Mouse (Mus musculus): ENCODE data around the gene B3glct. TPM values are rescaled to one million over a fixed set of nuclear protein-coding genes. Genes with fewer than 3 reads are reported as not detected.

The B3glct gene
- total RNA-seq (2015), result 9.7 and 10.4 TPM in 2 replicates
- 4.8 and 8.1 TPM in 2 replicates for total RNA-seq (2017)

DNA sequence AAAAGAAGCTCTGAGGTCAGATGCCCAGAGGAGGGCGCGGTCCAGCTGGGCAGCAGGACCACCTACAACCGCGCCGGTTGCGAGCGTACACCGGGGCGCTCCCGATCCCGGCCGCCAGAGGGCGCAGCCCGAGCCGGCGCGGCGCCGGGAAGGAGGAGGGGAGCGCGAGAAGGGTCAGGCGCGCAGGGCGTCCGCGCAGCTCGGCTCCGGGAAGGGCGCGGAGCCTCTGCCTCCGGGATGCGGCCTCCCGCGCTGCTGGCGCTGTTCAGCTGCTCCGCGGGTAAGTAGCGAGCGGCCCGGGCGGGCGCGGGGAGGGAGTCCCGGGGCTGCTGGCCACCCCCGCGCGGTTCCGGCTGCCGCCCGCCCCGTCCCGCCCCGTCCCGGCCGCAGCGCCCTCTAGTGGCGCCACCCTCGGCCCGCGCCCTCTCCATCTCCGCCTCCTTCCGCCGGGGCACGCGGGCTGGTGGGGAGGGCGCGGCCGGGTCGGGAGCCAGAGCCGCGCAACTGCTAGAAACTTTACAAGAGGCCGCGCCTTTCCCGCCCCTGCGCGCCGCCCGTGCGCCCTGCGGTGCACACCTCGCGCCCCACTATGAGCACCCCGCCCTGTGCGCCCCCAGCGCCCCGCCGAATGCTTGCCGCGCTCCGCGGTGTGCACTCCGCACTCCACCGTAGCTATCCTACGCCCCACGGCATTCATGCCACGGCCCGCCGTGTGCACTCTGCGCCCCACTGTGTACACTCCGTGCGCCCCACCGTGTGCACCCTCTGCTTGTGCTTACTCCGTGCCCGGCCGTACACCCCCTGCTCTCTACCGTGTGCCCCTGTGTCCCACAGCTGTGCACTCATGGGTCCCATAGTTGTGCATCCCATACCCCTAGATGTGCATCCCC lies at the start of gene B3glct:
TSS of gene B3glct (plus strand) at position 131 of the 890 bp plus-strand sequence.
- ATAC-seq (ENCODE audit: poor library complexity, severe bottlenecking), result peak; percentile 91

GRCm38 (mm10) chr5:149634409-149635035 lies 43.5 kb upstream of the B3glct start:
- no peak for ATAC-seq (ENCODE audit: poor library complexity, severe bottlenecking)

DNA sequence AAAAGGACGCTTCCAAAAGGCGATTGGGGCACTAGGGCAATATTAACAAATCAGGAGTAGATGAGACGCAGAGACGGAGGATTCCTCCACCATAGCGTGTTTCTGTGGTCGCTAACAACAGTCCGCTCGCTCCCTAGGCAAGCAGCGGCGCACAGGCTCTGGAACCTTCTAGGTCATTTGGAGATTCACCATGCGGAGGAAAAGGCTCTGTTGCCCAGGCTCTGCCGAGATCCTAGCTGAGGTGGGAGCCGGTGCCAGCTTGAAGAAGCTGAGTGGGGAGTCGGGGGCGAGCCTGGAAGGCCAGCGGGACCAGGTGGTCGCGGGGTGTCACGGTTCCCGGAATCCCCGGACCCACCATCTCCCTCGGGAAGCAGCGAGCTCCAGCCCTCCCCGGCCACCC lies 42.5 kb upstream of the B3glct start:
- no peak for ATAC-seq (ENCODE audit: poor library complexity, severe bottlenecking)

- ATAC-seq (ENCODE audit: poor library complexity, severe bottlenecking), result peak; percentile 94
These were observed 41.7 kb upstream of the B3glct start, which contains the start of gene Hsph1 for GRCm38 (mm10) chr5:149636075-149636920. Hsph1 (minus strand) TSS chr5:149636376.

GRCm38 (mm10) chr5:149637306-149637705 lies 40.7 kb upstream of the B3glct start:
- ATAC-seq (ENCODE audit: poor library complexity, severe bottlenecking), result no peak

- no peak for ATAC-seq (ENCODE audit: poor library complexity, severe bottlenecking)
These were observed 36.6 kb upstream of the B3glct start for GRCm38 (mm10) chr5:149641277-149641892.

- no peak for ATAC-seq (ENCODE audit: poor library complexity, severe bottlenecking)
These were observed 35.7 kb upstream of the B3glct start for GRCm38 (mm10) chr5:149642366-149642765.

DNA sequence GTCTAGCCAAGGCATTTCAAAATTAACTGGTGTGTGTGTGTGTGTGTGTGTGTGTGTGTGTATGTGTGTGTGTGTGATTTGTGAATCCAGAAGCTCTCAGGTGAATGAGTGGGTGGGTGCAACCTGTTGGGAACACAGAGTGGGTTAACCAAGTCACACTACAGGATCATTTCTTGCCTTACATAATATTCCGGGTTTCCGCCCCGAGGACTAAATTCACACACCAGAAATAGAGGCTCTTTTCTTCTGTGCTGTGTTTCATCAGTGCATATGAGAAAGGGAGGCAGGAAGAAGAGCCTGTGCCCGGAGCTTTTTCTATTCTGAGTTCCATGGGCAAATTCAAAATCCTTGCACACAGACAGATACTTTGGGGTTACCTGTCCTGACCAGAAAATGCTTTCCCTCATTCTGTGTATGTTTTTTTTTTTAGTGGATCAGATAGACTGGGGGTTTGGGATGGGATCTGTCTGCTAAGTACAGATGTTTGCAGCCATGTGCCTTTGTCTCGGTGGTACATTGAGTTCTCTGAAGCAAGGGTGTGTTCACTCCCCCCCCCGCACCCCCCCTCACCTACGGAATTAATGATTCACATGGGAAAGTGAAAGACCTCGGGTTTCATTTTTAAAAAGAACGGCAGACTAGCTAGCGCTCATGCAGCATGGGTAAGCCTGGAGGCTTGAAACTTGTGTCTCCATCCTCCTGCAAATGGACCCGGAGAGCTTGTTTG lies 35.1 kb upstream of the B3glct start:
- no peak for ATAC-seq (ENCODE audit: poor library complexity, severe bottlenecking)

DNA sequence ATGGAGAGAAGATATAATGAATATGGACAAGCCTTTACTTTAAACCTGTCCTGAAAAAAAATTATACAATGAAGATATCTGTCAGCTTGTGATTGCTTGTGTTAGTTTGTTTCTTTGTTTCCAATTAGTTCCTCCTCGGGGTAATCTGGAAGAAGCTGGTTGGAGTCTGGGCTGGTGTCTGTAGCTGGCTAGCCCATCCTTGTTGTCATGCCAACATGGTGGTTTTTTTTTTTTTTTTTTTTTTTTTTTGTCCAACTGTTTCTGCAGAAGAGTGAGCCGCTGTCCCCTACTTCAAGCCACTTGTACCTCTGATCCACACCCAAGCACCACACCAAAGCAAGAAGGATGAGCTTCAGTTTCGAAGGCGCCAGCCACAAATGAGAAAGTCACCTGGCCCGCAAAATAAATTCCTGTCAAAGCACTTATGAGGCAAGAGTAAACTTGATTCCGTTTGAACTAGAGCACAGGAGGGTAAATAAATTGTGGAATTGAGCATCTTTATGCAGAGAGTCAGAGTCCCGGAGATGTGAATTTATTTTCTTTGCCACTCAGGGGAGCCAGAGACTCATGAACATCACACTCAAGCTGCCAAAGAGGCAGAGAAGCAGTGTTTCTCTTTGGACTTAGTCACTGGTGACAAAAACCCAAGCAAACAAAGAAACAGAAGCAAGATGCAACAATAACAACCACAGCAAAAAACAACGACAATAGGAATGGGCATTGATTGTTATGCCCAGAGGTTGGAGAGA lies 30.5 kb upstream of the B3glct start:
- ATAC-seq (ENCODE audit: poor library complexity, severe bottlenecking), result no peak

DNA sequence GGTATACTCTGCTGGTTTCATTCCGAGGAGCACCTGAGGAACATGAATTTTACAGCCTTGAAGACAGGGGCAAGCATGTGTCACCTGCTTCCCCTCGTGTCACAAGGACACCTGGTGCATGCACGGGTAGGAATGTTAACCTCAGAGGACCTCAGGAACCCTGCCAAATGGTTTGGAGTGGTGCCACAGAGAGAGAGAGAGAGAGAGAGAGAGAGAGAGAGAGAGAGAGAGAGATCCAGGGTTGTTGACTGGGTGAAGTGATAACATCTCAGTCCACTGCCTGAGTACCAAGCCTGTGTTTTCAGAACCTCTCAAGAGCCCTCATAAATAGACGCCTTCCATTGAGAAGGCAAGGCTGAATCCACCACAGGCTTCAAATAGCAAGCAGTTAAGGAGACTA lies 29.8 kb upstream of the B3glct start:
- no peak for ATAC-seq (ENCODE audit: poor library complexity, severe bottlenecking)

GRCm38 (mm10) chr5:149648895-149649406 lies 29.1 kb upstream of the B3glct start:
- ATAC-seq (ENCODE audit: poor library complexity, severe bottlenecking), result peak; percentile 57

DNA sequence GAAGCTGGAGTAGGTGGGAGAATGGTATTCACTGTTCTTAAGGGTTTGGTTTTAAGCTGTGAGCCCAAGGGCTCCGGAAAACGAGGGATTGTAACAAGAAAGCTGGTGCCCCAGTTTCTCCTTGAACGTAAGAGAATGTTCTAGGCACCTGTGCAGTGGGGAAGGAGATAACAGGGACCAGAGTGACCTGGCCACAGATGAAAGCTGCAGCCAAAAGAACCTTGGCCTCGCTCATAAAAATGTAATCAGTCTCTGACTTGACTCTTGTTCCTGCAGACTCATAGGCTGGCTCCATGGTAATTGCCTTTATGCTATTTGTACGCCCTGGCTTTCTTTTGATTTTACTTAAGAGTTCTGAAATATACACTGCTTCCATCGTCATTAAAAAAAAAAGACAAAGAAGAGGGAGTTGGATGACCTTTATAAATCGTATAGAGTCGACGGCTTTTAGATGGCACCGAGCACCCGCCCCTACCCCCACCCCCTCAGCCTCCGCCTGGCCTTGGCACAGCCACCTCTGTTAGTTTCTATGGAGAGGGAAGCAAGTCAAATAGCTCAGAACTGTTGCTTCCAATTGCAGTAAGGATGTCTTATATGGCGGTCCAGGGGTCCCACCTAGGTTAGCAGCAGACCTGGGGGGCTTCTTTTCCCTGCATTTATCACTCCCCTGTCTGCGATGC lies 28.4 kb upstream of the B3glct start:
- peak; percentile 4; the same call in 1 of the 2 replicates for ATAC-seq (ENCODE audit: poor library complexity, severe bottlenecking)

DNA sequence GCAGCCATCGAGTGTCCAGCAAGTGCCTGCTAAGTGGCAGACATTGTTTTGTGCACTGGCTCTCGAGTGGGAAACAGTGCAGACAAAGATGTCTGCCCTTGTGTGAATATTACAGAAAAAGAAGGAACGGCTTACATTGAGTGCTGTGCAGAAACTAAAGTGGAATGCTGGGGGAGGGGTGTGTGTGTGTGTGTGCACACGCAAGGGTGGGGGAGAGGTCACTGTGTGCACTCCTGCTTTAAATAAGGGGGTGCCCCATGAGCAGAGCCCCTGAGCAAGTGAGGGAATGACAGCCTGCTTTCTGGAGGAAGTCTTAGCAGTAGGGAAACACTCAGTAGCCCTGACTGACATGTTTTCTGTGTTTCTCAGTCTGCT lies 27.9 kb upstream of the B3glct start:
- ATAC-seq (ENCODE audit: poor library complexity, severe bottlenecking), result no peak

GRCm38 (mm10) chr5:149655636-149656035 lies 22.4 kb upstream of the B3glct start:
- ATAC-seq (ENCODE audit: poor library complexity, severe bottlenecking), result no peak

- no peak for ATAC-seq (ENCODE audit: poor library complexity, severe bottlenecking)
These were observed 20.0 kb upstream of the B3glct start for GRCm38 (mm10) chr5:149658022-149658421.

DNA sequence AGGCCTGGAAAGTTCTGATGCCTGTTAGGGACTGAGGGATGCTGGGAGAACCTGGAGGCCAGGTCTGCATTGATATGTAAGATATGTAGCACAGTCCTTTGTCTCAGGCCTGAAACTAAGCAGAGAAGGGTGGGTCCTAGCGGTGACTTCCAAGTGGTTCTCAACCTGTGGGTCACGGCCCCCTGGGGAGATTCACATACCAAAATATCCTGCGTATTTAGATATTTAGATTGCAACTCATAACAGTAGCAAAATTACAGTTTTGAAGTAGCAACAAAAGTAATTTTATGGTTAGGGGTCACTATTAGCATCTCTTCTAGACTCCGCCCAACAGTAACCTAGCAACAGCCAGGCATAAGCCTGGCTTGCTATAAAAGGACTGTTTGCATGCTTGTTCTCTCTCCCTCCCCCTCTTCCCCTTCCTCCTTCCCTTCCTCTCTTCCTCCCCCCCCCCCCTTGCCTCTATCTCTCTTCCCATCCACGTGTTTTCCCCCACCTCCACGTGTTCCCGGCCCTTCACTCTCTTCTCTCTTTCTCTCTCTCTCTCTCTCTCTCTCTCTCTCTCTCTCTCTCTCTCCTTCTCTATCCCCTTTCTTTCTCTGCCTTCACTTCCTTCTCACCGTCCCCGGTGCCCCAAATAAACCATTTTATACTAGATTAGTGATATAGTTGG lies 19.2 kb upstream of the B3glct start:
- ATAC-seq (ENCODE audit: poor library complexity, severe bottlenecking), result no peak

- no peak for ATAC-seq (ENCODE audit: poor library complexity, severe bottlenecking)
These were observed 18.6 kb upstream of the B3glct start for GRCm38 (mm10) chr5:149659414-149659780.

GRCm38 (mm10) chr5:149661428-149661827 lies 16.6 kb upstream of the B3glct start:
- no peak for ATAC-seq (ENCODE audit: poor library complexity, severe bottlenecking)

Measured in megakaryocyte, adult 5-6 weeks (primary cell).